17 mouse cellular contexts compared by ENCODE assay signal in genomic region chr15:7635234-7635633, GRCm38 (mm10).
"Had no signal": no experiment of that assay in that cellular context is flagged by ENCODE, and none has a peak within 500 bp of the region (broad histone marks: within the 10 kb centered on the region; RNA-seq: fewer than 3 reads in every experiment).

No protein-coding gene starts in this region.

- H3K9me3 ChIP-seq: limb, embryonic 13.5 days; liver, embryonic 13.5 days; neural tube, embryonic 12.5 days; neural tube, embryonic 15.5 days had no signal

- H3K27ac ChIP-seq: limb, embryonic 13.5 days; liver, embryonic 13.5 days; neural tube, embryonic 12.5 days; neural tube, embryonic 15.5 days had no signal

- DNase-seq: kidney, adult 9 months; kidney, postnatal 14 days; kidney, postnatal 4 days; left cerebral cortex, postnatal 4 days; liver, embryonic 13.5 days; lung, adult 2 months; lung, postnatal 14 days; lung, postnatal 4 days; midbrain, embryonic 14.5 days; right cerebral cortex, postnatal 25 days; thymus, adult 2 months; thymus, postnatal 14 days; thymus, postnatal 4 days had no signal

- H3K9ac ChIP-seq: limb, embryonic 13.5 days; liver, embryonic 13.5 days; neural tube, embryonic 12.5 days; neural tube, embryonic 15.5 days had no signal

- H3K36me3 ChIP-seq: limb, embryonic 13.5 days; liver, embryonic 13.5 days; neural tube, embryonic 12.5 days; neural tube, embryonic 15.5 days had no signal

- H3K4me2 ChIP-seq: limb, embryonic 13.5 days; liver, embryonic 13.5 days; midbrain, embryonic 11.5 days; neural tube, embryonic 12.5 days; neural tube, embryonic 15.5 days had no signal

- H3K4me1 ChIP-seq: liver, embryonic 13.5 days; neural tube, embryonic 12.5 days; neural tube, embryonic 15.5 days had no signal

- H3K27me3 ChIP-seq: limb, embryonic 13.5 days; liver, embryonic 13.5 days; neural tube, embryonic 12.5 days; neural tube, embryonic 15.5 days had no signal

- H3K4me3 ChIP-seq: limb, embryonic 13.5 days; liver, embryonic 13.5 days; neural tube, embryonic 12.5 days; neural tube, embryonic 15.5 days had no signal
